Mouse (Mus musculus) liver (tissue): ENCODE measurements around the gene Med4.

ENCODE experiments used
- DNase-seq: peaks from one replicate; pipeline ENCODE4 v3.0.0-alpha.2; 2020; ENCODE audit warnings: mixed read lengths

Med4 gene

DNA sequence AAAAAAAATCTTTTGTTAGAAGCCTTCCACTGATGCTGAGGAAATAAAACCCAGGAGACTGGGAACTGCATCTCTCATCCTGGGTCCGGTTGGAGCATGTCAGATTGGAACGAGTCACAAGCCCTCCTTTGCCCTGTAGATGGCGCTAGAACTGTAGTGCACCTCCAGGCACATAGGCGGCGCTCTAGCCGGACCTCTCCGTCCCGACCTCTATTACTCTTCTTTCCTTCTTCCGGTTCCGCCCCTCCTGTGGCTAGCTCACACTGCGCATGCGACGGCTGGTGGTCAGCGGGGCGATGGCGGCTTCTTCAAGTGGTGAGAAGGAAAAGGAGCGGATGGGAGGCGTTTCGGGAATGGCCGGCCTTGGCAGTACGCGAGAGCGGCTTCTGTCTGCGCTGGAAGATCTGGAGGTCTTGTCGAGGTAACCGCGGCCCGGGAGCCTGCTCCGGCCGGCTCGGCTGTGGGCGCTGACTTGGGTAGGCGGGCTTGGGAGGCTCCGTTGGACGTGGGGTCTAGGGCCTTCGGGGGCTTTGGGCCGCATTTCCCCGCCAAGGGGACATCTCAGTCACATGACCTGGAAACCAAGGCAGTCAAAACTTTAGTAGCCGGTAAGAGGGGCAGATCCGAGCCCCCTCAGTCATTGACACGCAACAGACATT is at the start of gene Med4:
Gene Med4 (plus strand): TSS at position 261 of the 659 bp plus-strand sequence.
- DNase-seq, result peak; percentile 93

DNA sequence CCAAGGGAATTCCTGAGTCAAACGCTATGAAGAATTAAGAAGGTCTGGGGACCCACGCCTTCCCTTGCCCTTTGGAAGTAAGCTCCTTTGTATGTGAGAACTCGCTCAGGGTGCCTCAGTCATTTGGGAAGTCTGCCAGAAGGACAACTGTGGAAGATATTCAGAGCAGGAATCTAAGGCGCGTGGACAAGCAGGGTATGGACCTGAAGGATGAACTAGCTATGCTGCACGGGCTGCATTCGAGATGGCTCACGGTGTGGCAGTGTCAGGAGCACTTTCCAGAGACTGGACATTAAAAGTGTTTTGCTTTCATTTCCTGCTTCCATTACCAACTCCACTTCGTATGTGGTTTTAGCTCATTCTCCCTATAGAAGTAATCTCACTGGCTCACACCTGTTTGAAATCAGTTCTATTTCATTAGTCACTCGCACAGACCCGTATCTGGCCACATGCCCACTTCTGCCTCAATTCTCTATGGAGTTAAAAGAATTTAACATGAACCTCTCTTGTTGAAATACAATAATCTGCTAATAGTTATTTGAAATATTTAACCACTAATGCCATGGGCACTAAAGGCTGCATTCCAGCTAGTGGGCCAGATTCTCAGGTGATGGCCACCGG is 49.2 kb upstream of the Med4 start:
- no peak for DNase-seq

DNA sequence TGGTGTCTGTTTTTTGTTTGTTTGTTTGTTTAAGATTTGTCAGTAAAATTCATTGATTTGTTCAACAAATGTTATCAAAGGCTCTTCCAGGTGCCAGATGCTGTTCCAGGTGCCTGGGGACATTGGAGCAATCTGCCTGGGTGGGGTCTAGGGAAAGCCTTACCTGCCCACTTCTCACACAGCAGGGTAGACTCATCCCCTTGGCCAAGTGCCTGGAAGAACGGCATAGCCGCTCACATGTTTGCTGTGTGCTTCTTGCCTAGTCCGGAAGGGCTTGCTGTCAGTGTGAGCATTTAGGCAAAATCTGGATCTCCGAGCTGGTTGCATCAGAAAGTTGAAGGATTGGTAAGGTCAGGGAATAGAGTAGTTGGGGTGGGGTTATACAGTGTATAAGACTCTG is 47.6 kb upstream of the Med4 start:
- no peak for DNase-seq

DNA sequence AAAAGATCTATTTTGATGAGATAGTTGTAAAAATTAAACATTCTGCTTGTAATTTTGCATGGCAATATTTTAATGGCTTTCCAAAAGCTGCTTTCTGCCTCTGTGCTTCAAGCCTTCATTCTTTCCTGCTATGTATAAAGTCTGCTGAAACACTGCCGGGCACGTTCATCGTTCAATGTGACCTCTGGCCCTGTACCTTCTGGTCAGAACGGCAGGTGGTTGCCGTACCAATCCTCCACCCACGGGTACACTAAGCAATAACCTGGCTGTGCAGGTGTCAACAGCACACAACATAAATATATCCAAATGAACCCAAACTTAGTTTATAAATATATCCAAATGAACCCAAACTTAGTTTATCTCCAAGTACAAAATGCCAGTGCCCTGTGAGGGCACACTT is 42.1 kb upstream of the Med4 start:
- no peak for DNase-seq

DNA sequence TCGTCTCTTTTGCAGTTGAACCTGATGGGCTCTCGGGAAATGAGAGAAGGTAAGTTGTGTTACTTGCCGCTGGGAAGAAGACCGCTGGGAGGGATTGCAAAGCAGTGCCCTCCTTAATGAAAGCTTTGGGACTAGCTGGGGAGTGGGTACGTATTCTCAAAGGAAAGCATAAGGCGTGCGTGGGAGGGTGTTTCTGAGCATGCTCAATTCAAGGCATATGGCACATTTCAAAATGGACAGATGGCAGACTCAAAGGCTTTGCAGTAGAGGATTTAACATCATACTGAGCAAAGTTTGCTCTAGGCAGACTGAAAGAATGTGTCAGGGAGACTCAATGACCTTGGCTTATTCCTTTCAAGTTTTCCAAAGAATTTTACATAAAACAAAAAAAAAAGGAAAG is 40.3 kb upstream of the Med4 start:
- DNase-seq, result no peak

DNA sequence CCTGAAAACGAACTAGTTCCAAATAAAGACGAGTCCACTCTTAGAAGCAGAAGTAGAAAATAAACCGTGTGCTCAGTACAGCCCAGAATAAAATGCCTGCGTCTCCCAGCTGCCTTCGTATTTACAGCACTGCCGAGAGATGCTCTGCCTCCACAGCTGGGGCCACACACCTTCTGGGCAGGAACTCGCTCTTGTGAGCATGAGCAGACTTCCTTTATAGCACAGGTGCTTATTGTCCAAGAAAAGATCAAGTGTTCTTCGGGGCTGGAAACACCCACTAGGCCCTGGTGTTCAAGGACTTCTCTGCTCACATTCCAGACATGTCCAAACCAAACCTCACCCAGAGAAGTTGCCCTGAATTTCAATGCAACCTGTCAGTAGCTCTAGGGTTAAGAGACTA is 39.2 kb upstream of the Med4 start:
- DNase-seq, result no peak

DNA sequence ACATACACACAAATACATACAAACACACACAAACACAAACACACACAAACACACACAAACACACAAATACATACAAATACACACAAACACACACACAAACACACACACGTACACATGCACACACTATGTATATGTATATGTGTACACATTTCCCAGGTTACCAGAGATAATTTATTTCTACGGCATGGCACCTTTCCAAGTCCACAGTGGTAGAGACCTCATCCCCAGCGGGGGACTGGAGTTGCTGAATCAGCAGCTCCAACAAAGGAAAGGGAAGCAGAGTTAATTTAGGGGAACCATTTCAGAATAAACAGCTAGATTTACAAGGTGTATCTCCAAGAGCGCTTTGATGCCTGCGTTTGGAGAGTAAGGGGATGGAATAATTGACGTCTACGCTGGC is 37.6 kb upstream of the Med4 start:
- DNase-seq, result no peak

DNA sequence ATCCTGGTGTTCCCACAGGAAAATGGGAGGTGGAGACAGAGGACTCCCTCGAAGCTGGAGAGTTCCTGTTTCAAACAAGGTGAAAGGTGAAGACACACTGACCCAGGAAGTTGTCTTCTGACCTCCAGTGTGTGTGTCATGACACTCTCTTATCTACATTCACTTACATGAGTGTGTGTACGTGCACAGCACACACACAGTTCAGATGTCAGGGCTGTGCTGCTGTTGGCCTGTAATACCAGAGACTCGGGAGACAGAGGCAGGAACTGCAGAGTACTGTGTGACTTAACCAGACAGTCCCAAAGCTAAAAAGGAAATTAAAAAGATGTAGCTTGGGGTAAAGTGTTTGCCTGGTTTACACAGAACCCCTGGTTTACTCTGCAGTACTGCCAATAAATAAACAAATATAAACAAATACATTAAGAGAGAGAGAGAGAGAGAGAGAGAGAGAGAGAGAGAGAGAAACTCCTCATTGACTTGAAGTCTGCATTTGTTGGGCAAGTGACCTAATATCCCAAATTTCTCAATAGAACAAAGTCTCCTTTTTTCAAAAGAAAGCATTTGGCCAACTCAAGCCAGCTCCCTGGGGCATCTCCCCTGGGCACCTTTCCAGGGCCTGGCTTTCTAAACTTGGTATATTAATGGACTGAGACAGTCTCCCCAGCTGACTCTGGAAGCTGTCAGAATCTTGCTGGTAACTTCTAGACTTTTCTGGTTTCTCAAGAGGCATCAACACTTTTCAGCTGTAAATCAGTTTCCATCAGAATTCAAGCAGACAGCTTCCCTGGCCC is 36.0 kb upstream of the Med4 start:
- no peak for DNase-seq

DNA sequence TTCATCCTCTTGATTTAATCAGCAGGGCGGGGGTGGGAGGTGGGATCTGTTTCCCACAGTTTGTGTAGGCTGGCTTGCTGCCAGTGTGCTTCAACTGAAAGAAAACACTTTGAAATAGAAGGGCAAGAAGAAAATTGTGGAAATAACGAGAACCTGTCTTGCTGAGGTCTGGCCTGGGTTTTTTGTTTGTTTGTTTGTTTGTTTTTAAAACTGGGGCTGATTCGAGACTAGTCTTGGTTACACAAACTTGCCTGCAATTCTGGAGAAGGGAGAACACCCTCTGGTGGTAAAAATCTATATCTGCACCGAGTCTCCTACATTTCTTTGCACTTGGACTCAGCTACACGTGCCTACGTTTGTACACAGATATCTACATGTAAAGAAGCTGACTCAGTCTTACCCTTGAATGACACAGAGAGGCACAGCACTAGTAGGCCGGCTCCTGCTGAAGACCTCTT is 35.2 kb upstream of the Med4 start:
- DNase-seq, result no peak

DNA sequence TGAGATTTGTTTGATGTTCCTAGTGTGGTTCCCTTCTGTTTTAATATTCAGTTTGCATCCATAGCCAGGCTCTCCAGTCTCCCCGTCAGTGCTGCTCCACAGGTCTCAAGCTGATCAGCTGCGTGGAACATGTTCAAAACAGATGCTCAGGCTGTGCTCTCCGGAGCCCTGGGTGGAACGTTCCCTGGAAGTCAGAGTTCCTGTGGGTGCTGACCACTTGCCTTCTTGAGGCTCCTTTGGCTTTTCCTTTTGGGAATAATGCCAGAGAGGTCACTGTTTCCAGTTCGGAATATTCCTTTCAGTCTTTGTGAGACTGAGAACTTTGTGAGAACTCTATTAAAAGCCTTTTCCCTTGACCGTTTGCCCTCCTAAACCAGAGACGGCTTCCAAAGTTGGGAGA is 34.3 kb upstream of the Med4 start:
- DNase-seq, result no peak

DNA sequence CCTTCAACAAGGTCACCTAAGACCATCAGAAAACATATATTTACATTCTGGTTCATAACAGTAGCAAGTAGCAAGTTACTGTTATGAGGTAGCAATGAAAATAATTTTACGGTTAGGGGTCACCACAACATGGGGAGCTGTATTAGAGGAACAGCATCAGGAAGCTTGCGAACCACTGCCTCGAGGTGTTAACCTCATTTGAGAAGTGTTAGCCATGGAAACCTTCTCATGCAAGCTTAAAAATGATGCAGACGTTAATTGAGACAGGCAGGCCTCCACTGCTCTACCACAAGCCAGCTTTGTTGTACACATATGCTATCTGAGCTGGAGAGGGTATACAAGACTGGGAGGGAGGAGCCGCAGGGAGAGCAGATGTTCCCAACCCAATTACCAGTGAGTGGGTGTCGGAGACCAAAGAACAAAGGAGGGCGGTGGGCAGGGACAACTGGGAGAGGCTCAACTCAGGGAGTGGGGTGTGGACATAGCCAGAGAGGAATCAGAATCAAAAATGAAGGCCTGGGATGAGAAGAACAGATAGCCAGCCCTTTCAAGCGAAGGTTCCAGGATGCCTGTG is 33.4 kb upstream of the Med4 start:
- no peak for DNase-seq

DNA sequence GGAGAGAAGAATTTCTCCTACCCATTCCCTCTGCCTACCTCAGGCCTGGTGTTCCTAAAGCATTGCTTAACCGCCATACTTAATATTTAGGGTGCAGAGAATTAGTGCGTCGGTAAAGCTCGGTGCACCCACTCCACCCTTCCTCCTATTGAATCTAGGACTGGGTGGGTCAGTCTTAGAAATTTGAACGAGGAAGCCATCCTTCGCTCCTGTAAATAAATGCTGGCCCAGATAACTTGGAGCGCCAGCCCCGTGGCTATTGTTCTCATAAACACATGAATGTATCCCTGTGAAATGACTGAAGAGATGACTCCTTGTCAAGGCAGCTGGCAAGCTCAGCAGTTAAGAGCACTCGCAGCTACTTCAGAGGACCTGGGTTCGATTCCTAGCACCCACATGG is 32.7 kb upstream of the Med4 start:
- DNase-seq, result no peak

DNA sequence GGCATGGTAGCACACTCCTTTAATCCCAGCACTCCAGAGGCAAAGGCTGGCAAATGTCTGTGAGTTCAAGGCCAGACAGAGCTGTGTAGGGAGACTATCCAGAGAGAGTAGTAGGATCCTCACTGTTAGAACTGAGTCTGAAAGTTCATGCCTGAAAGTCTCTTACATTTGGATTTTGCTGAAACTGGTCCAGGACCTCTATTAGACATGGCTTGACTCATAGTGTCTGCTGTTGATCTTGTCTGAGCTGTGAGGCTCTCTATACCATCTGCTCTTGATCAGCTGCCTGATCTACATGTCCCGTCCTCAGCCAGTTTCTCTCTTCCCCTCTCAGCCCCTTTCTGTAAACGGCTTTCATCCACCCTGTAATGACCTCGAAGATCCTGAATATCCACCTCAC is 31.5 kb upstream of the Med4 start:
- DNase-seq, result no peak

DNA sequence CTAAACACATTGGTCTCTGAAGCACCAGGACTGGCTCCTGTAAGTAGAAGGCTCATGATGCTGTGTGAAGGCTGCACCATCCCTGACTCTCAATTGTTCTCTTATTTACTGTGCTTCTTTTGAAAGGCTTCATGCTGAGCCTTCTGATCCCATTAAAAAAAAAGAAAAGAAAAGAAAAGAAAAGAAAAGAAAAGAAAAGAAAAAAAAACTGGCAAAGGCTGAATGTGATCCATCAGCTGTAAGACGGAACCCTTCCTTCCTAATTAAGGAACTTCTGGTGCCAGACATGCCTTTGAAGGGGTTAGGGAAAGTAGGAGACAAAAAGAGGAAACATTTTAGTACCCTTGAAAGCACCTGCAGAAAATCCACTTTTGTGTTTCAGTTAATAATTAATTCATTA is 30.1 kb upstream of the Med4 start:
- DNase-seq, result no peak

DNA sequence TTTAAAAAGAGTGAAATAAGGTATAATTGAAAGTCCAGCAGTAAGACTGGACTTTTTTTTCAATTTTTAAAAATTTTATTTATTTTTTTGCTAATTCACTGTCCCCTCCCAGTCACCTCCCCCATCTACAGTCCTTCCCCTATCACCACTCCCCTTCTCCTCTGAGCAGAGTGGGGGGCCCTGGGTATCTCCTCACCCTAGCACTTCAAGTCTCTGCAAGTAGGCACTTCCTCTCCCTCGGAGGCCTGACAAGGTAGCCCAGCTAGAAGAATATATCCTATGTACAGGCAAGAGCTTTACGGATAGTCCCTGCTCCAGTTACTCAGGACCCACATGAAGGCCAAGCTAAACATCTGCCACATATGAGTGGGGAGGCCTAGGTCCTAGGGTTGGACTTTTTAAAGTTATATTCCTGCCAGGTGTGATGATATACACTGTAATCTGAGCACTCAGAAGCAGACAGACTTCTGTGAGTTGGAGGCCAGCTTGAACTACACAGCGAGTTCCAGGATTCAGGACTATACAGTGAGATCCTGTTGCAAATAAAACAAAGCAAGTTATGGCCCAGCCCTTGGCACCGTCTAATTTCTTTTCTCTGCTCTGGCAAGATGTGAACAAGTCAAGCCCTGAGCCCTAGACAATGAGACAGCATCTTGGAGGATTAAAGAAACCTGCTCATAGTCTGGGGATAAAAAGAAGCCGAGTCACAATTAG is 26.2 kb upstream of the Med4 start:
- DNase-seq, result no peak

DNA sequence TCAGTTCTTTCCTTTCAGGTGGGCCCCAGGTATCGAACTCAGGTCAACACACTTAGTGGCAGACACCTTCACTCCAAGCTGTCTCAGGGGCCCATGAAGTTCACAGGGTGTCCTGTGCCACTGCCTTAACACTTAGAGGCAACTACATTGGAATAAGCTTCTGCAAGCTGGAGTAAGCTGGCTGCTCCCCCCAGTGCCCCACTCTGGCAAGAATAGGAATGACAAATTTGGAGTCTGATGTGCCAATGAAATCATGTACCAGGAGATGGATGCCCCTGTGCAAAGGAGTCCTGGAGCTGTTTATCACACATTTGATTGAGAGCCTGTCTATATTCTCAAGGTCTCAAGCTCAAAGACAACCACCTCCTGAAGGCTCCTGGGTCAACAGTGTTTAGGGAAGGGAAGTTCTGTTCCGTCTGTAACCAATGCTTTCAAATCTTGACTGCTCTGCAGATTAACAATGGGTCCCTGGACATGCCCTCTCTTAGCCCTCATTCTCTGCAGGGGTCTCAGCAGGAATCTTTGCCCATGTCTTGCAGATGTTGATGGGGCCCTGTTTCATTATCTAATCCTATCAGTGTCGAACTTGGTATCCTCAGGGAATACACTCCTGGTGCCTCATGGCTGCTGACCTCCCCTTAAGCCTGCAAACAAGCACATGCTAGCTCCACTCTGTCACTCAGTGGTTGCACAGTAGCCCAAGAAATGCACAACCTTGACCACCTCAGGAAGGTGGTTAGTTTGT is 25.3 kb upstream of the Med4 start:
- no peak for DNase-seq

DNA sequence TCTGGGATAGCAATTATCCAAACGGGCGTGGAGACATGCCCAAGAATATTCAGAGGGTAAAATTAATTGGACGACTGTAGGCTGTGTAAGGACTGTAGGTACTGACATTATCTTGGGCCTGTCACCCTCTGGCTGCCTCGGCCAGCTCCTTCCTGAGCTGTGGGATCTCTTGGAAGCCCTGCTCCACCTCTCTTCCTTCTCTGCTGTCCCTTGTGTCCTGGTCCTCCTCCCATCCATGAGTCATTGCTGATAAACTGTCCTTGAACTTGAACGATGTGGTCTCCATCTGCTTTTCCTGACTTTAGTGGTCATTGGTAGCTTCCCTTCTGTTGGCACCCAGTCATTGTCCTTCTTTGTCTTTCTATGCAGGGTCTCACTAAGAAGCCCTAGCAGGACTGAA is 23.2 kb upstream of the Med4 start:
- no peak for DNase-seq

DNA sequence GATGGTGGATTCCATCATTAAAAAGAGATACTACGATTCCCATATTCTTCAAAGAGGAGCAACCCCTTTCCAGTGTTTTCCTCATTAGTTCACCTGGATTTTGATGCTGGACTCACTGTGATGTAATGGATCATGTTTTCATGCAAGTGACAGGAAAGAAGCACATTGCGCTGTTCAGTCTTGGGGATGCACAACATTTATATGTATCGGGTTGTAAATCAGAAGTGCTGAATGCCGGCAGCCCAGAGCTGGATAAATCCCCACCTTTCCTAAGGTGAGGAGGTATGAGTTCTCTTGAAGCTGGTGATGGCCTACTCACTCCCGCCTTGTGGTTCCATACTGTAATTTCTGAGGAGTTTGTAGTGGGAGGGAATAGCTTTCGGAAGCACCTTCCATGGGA is 16.5 kb upstream of the Med4 start:
- DNase-seq, result no peak

DNA sequence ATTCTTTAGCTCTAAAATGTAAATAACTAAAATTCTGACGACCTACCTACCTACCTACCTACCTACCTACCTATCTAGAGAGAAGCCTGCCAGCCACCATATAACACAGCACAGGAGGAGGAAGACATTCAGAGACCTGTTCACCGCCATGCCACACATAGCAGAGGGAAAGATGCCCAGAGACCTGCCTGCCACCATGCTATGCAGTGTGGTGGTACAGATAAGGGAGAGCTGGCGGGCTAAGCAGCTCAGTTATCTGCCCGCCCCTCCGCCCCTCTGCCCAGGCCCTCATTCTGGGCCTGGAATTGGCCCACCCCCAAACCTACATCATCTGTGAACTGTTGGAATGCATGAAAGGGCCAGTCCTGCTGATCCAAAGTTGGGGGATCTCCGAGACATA is 15.7 kb upstream of the Med4 start:
- DNase-seq, result no peak

DNA sequence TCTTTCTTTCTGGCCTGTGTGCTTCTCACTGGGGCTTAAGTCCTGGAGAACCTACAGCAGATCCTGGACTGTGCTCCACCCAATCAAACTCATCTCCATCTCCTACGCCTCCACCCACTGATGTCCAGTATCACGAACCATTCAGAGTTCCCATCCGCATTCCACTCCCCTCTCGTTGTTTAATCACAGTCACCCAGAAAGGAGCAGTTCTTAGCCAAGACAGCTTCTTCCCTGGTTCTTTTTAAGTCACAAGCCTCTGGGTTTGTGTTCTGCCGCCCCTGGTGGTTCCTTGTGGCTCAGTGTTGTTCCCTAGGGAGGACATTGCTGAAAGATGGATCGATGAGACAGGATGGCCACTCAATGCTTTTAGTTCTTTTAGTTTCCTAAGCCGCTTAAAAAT is 14.1 kb upstream of the Med4 start:
- no peak for DNase-seq

DNA sequence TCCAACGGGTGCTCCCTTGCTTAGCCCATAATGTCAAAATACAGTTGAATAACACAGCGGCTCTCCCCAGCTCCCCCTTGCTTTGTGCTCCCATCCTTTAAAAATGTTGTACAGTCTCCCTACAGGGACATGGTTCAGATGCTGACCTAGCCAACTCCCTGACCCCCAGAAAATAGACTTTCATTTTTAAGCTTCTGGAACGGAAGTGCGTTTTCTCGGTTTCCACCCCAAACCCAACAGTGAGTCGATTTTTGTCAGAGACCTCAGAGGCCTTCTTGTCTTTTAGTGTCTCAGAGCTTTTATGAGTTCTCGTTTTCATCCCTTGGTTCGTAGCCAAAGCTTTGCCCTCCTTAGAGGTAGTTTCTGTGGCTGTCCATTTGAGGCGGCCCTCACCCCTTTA is 8.5 kb upstream of the Med4 start:
- DNase-seq, result no peak

DNA sequence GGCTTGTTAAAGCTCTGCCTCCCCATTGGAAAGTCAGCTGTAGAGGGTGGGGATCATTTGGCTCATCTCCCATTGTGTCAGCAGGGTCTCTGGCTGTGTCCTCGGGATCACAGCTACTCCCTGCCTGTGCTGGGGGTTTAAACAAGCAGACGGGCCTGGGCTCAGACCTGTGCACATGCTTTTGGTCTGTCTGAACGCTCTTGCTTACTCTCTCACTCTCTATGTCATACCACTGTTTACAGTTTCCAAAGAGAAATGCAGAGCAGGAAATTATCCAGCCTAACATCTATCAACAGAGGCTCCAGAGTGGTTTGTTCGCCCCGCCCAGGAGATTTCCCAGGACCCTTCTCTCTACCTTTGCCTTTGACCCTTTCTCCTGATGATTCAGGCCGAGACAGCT is 8.1 kb upstream of the Med4 start:
- DNase-seq, result no peak
